Mouse (Mus musculus) activated CD4-positive, CD25-positive, alpha-beta regulatory T cell, adult 9 weeks (primary cell): Measurements from ENCODE around the gene Lcp1. TPM values are rescaled to one million over a fixed set of nuclear protein-coding genes. Genes with fewer than 3 reads are reported as not detected.

ENCODE experiments used
- polyA plus RNA-seq: library from polyadenylated mRNA; unstranded; fragments of 100-300 nt; shearing (Covaris generic); gene quantifications from one replicate; pipeline ENCODE4 v1.2.1, GENCODE M21; 2017

Lcp1 gene
- polyA plus RNA-seq, result 1,494 TPM

DNA sequence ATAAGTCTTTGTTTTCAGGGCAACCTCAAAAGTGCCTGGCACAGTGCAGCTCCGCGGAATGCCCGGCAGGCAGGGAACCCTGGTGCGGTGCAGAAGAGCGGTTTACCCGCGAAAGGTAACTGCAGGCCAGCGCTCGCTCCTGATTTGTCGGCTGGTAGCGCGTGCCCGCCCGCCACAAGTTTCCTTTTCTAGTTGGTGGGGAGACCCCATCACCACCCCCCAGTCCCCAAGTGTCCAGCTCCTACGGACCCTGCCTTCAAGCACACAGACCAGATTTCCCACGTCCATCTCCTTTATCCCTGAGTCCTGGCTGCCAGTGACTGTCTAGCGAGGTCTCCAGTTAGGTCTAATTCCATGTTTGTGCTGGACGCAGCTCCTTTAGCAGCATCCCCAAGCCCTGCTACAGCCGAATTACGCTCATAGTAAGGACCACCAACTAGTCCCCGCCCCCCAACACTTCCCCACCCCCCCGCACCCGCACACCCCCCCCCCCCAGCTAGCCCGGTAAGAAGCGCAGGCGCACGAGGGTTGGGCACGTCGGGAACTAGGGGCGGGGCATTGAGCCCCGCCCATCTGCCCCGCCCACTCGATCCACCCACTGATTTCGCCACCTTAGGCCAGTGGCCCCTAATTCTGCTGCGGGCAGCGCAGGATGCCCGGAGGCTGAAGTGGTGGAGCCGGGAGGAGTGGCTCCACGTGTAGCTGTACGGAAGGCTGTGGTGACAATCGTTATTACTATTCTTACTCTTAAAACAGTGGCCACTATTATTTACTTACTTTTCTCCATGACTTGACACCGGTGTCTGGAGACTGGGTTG, at the start of gene Lcp1, which contains the start of gene Lrrc63:
Gene Lcp1, plus strand, starts transcription at position 601 of the 818 bp plus-strand sequence.
Gene Lrrc63, minus strand, starts transcription at position 381 of the 818 bp plus-strand sequence.

DNA sequence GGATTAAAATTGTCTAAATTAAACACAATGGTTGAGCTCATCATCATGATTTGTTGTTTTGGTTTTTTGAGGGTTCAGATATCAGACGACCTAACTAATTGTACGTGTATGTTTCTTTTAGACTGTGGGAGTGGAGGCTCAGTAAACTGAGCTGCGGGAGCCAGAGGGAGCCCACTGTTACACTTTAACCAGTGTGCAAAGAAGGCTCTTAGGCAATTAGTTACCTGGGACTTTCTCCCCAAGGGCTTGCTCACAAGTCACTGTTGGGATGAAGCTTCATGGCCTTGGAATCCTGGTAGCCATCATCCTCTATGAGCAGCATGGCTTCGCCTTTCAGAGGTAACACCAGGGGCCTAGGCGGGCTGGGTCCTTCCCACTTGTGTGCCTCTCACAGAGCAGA, 111.2 kb downstream of the Lcp1 start, which contains the start of gene Cpb2:
Gene Cpb2, plus strand, starts transcription at position 201 of the 400 bp plus-strand sequence.

Other genes starting within 250 kb of the Lcp1 start
- gene Lrch1, start 183.2 kb upstream of the Lcp1 start, polyA plus RNA-seq, result 36.4 TPM
- 0.65 TPM for gene Rubcnl, start 115.1 kb upstream of the Lcp1 start, polyA plus RNA-seq
- not detected for gene Lrrc63, start 220 bp upstream of the Lcp1 start, polyA plus RNA-seq
- not detected for gene Cpb2, start 111.2 kb downstream of the Lcp1 start, polyA plus RNA-seq
- 40.3 TPM for gene Zc3h13, start 153.3 kb downstream of the Lcp1 start, polyA plus RNA-seq